Mouse (Mus musculus) lung, embryonic 14.5 days (tissue): ENCODE measurements around the gene Tmtc1. TPM values are rescaled to one million over a fixed set of nuclear protein-coding genes. Genes with fewer than 3 reads are reported as not detected.

Source experiments
- ATAC-seq: fragments of 200-750 bp; cut with Nextera tagmentation; 2 replicates; pipeline ENCODE4 v1.8.0; 2017; ENCODE audit warnings: mild to moderate bottlenecking, moderate TSS enrichment, moderate library complexity; ENCODE audit not compliant: insufficient read depth
- DNase-seq: peaks from one replicate; pipeline ENCODE4 v3.0.0-alpha.2; 2015
- H3K27ac ChIP-seq: fragments of 300-500 bp; sonication (generic); 2 replicates; pipeline ENCODE4 v1.5.1; 2014; ENCODE audit warnings: low read depth, mild to moderate bottlenecking, moderate library complexity
- H3K27me3 ChIP-seq: fragments of 300-500 bp; sonication (generic); 2 replicates; pipeline ENCODE4 v1.6.1; 2014; ENCODE audit warnings: low read length, control low read depth; ENCODE audit not compliant: insufficient read depth
- H3K36me3 ChIP-seq: fragments of 300-500 bp; sonication (generic); 2 replicates; pipeline ENCODE4 v1.6.1; 2014; ENCODE audit warnings: control low read depth; ENCODE audit not compliant: insufficient read depth
- H3K4me1 ChIP-seq: fragments of 300-500 bp; sonication (generic); 2 replicates; pipeline ENCODE4 v1.6.1; 2014; ENCODE audit warnings: antibody characterized with exemption, control low read depth; ENCODE audit not compliant: insufficient read depth
- H3K4me2 ChIP-seq: fragments of 300-500 bp; sonication (generic); 2 replicates; pipeline ENCODE4 v1.6.1; 2014; ENCODE audit warnings: mild to moderate bottlenecking
- H3K4me3 ChIP-seq: fragments of 300-500 bp; sonication (generic); 2 replicates; pipeline ENCODE4 v1.5.1; 2014; ENCODE audit warnings: low read depth, low read length
- H3K9ac ChIP-seq: fragments of 300-500 bp; sonication (generic); 2 replicates; pipeline ENCODE4 v1.6.1; 2014
- H3K9me3 ChIP-seq: fragments of 300-500 bp; sonication (generic); 2 replicates; pipeline ENCODE4 v1.6.1; 2016; ENCODE audit warnings: low read depth, low read length, control low read depth
- CTCF ChIP-seq: IDR thresholded peaks from 2 replicates; pipeline ENCODE4 v1.5.1; 2016; ENCODE audit warnings: antibody characterized with exemption, low read depth
- WGBS: fragments of 180-500 bp; shearing (Covaris S2); extraction: QIAGEN DNeasy Blood & Tissue Kit; methylation state at CpG from one replicate; pipeline ENCODE4 v1.1.7; 2014; 5-methylcytosine and 5-hydroxymethylcytosine counted together
- polyA plus RNA-seq: library from polyadenylated mRNA; unstranded; fragments of >200 nt; fragmentation: Nextera tagmentation; extraction: Ambion mirVana; gene quantifications from 2 replicates; pipeline ENCODE4 v1.2.1, GENCODE M21; 2014

Tmtc1 gene
- polyA plus RNA-seq, 1 experiment from 2014 or later = 3.6 TPM

GRCm38 (mm10) chr6:148249221-148249620 is 195.0 kb downstream of the Tmtc1 start:
- Histone ChIP-seq H3K9me3 (no peaks in the 10 kb centered on the region), H3K27ac (no peak overlapping the region), H3K4me1 (no peaks in the 10 kb centered on the region), H3K4me2 (no peak overlapping the region), H3K9ac (no peak overlapping the region), H3K27me3 (no peaks in the 10 kb centered on the region), H3K36me3 (no peaks in the 10 kb centered on the region), H3K4me3 (no peak overlapping the region)
- DNase-seq = no peak
- TF ChIP-seq CTCF = no peak
- WGBS = 63% methylated on average over 3 of the region's 3 CpGs
- no peak for ATAC-seq

GRCm38 (mm10) chr6:148248625-148249024 is 195.6 kb downstream of the Tmtc1 start:
- Histone ChIP-seq H3K9me3 (no peaks in the 10 kb centered on the region), H3K4me1 (no peaks in the 10 kb centered on the region), H3K4me3 (no peak overlapping the region), H3K36me3 (no peaks in the 10 kb centered on the region), H3K27ac (no peak overlapping the region), H3K27me3 (no peaks in the 10 kb centered on the region), H3K4me2 (no peak overlapping the region), H3K9ac (no peak overlapping the region)
- peak; percentile 47; the same call in 1 of the 2 replicates for ATAC-seq
- DNase-seq = peak; percentile 90
- 31% methylated on average over 2 of the region's 2 CpGs for WGBS
- TF ChIP-seq CTCF = peak; percentile 64

- H3K27me3 ChIP-seq = no peaks in the 10 kb centered on the region
- H3K9me3 ChIP-seq = no peaks in the 10 kb centered on the region
- 61% methylated on average over 7 of the region's 7 CpGs for WGBS
- no peak for TF ChIP-seq CTCF
- no peak overlapping the region for H3K9ac ChIP-seq
- H3K4me1 ChIP-seq = no peaks in the 10 kb centered on the region
- H3K27ac ChIP-seq = no peak overlapping the region
- no peak for DNase-seq
- no peak overlapping the region for H3K4me2 ChIP-seq
- no peak overlapping the region for H3K4me3 ChIP-seq
- no peak for ATAC-seq
- H3K36me3 ChIP-seq = no peaks in the 10 kb centered on the region
Measured at GRCm38 (mm10) chr6:148246544-148246943, 197.6 kb downstream of the Tmtc1 start.

- no peaks in the 10 kb centered on the region for H3K36me3 ChIP-seq
- no peaks in the 10 kb centered on the region for H3K9me3 ChIP-seq
- no peak overlapping the region for H3K4me2 ChIP-seq
- no peak overlapping the region for H3K4me3 ChIP-seq
- no peak overlapping the region for H3K9ac ChIP-seq
- TF ChIP-seq CTCF = no peak
- no peaks in the 10 kb centered on the region for H3K27me3 ChIP-seq
- ATAC-seq (no peak), DNase-seq (no peak)
- H3K4me1 ChIP-seq = no peaks in the 10 kb centered on the region
- no peak overlapping the region for H3K27ac ChIP-seq
- 60% methylated on average over 1 of the region's 1 CpGs for WGBS
Measured at GRCm38 (mm10) chr6:148244836-148245235, 199.4 kb downstream of the Tmtc1 start.

- 53% methylated on average over 3 of the region's 3 CpGs for WGBS
- no peak overlapping the region for H3K9ac ChIP-seq
- H3K4me3 ChIP-seq = no peak overlapping the region
- H3K4me2 ChIP-seq = no peak overlapping the region
- H3K36me3 ChIP-seq = no peaks in the 10 kb centered on the region
- H3K4me1 ChIP-seq = no peaks in the 10 kb centered on the region
- no peak overlapping the region for H3K27ac ChIP-seq
- H3K27me3 ChIP-seq = no peaks in the 10 kb centered on the region
- ATAC-seq (no peak), DNase-seq (no peak)
- H3K9me3 ChIP-seq = no peaks in the 10 kb centered on the region
- peak; percentile 36 for TF ChIP-seq CTCF
Measured at GRCm38 (mm10) chr6:148242304-148242703, 201.9 kb downstream of the Tmtc1 start.

GRCm38 (mm10) chr6:148241685-148242084 is 202.5 kb downstream of the Tmtc1 start:
- H3K4me1 ChIP-seq = no peaks in the 10 kb centered on the region
- no peak overlapping the region for H3K27ac ChIP-seq
- no peak overlapping the region for H3K4me2 ChIP-seq
- no peaks in the 10 kb centered on the region for H3K36me3 ChIP-seq
- H3K27me3 ChIP-seq = no peaks in the 10 kb centered on the region
- WGBS = 77% methylated on average over 5 of the region's 5 CpGs
- ATAC-seq = no peak
- no peak overlapping the region for H3K9ac ChIP-seq
- no peak for TF ChIP-seq CTCF
- H3K4me3 ChIP-seq = no peak overlapping the region
- H3K9me3 ChIP-seq = no peaks in the 10 kb centered on the region
- DNase-seq = no peak

GRCm38 (mm10) chr6:148239311-148239710 is 204.9 kb downstream of the Tmtc1 start:
- no peaks in the 10 kb centered on the region for H3K4me1 ChIP-seq
- no peak overlapping the region for H3K27ac ChIP-seq
- no peak overlapping the region for H3K9ac ChIP-seq
- no peaks in the 10 kb centered on the region for H3K36me3 ChIP-seq
- no peak overlapping the region for H3K4me3 ChIP-seq
- no peaks in the 10 kb centered on the region for H3K9me3 ChIP-seq
- no peak for TF ChIP-seq CTCF
- 88% methylated on average over 1 of the region's 1 CpGs for WGBS
- H3K4me2 ChIP-seq = no peak overlapping the region
- H3K27me3 ChIP-seq = no peaks in the 10 kb centered on the region
- no peak for ATAC-seq
- no peak for DNase-seq

- Histone ChIP-seq H3K27ac (no peak overlapping the region), H3K9me3 (no peaks in the 10 kb centered on the region), H3K36me3 (no peaks in the 10 kb centered on the region), H3K4me1 (no peaks in the 10 kb centered on the region), H3K9ac (no peak overlapping the region), H3K4me3 (no peak overlapping the region), H3K4me2 (no peak overlapping the region), H3K27me3 (no peaks in the 10 kb centered on the region)
- no peak for TF ChIP-seq CTCF
- 49% methylated on average over 5 of the region's 5 CpGs for WGBS
- no peak for DNase-seq
- no peak for ATAC-seq
Measured at GRCm38 (mm10) chr6:148237453-148237852, 206.7 kb downstream of the Tmtc1 start.
